8 mouse cellular contexts compared by ENCODE assay signal in genomic region chr16:4212963-4213798, GRCm38 (mm10). TPM values are rescaled to one million over a fixed set of nuclear protein-coding genes. Genes with fewer than 3 reads are reported as not detected.
A peak's percentile ranks its signal among the peaks of the same experiment; 100 is the strongest.
DNase-seq lines count a peak whose midpoint lies in the region; ATAC-seq lines count a peak whose summit lies in the region.

No protein-coding gene starts in this region.

- H3K9me3 ChIP-seq in forebrain, embryonic 15.5 days, result no peaks in the 10 kb centered on the region

- peak; percentile 31 for DNase-seq in ES-CJ7 (ENCODE audit: low read depth, low spot score)
- peak; percentile 74 for DNase-seq in cerebellum, adult 11-12 months
- peak; percentile 35 for DNase-seq in heart, postnatal 25 days (ENCODE audit: low spot score)
- DNase-seq in layer of hippocampus, adult 8-10 months (ENCODE audit: low spot score in 2 of 2), result peak; percentile 23 to 25
- DNase-seq in lung, postnatal 10 days, result peak; percentile 80
- DNase-seq in ovary, postnatal 14 days (ENCODE audit: low spot score), result peak; percentile 55
- peak; percentile 42 to 65 for DNase-seq in thymus, postnatal 10 days (ENCODE audit: low spot score in 2 of 2)

- no peaks in the 10 kb centered on the region for H3K27me3 ChIP-seq in forebrain, embryonic 15.5 days

- H3K36me3 ChIP-seq in forebrain, embryonic 15.5 days, result no peaks in the 10 kb centered on the region

- H3K4me1 ChIP-seq in forebrain, embryonic 15.5 days, result peaks cover 36% of the 10 kb centered on the region

- H3K4me2 ChIP-seq in forebrain, embryonic 15.5 days (replicated peaks), result peak overlapping the region; percentile 78

- intact Hi-C loops in heart, postnatal 25 days (cut with DNase I), result loop anchor here (2.0 to 5.0 kb wide), 3 partner anchors 51 to 134 kb away; no protein-coding TSS in a partner anchor

- H3K9ac ChIP-seq in forebrain, embryonic 15.5 days (replicated peaks), result peak overlapping the region; percentile 92

- peak overlapping the region; percentile 72 for H3K4me3 ChIP-seq in forebrain, embryonic 15.5 days

- peak overlapping the region; percentile 99 for H3K27ac ChIP-seq in forebrain, embryonic 15.5 days (replicated peaks)

- under 1% methylated on average over 76 of the region's 128 CpGs for WGBS in forebrain, embryonic 15.5 days

- ATAC-seq in forebrain, embryonic 15.5 days (replicated peaks), result peak; percentile 60

RNA-seq across cellular contexts. Expression of gene Crebbp, which starts 0.6 kb away (rescaled TPM):
- 48.0 and 48.3 TPM in 2 replicates for polyA plus RNA-seq in forebrain, embryonic 15.5 days (2015; fragmentation: Nextera tagmentation; extraction: Ambion mirVana)
- total RNA-seq in heart, postnatal 25 days (2021), result 10 to 100 TPM; 34.5 to 43.4 TPM
- total RNA-seq in layer of hippocampus, adult 8-10 months (2022), result 10 to 100 TPM; 74.9 to 89.2 (median 84.2) TPM

Comparison
In these comparisons a context has a peak if more than half of its experiments do, and no peak if none do; other contexts are left out.
1. Peak in every context shown above with its lines: DNase-seq, ATAC-seq, H3K4me3 ChIP-seq and H3K27ac ChIP-seq.
2. DNase-seq: peak in every context shown above with its lines; median percentile 80 in lung, postnatal 10 days; 74 in cerebellum, adult 11-12 months; 55 in ovary, postnatal 14 days; 54 in thymus, postnatal 10 days; 35 in heart, postnatal 25 days; 31 in ES-CJ7; 24 in layer of hippocampus, adult 8-10 months.